Mouse (Mus musculus): ENCODE data around the gene Zfp978.

- no peak for TF ChIP-seq POLR2A (IDR thresholded peaks at IDR 0.05; ENCODE audit: control insufficient read depth, extremely low read depth, insufficient read depth, low read length, poor library complexity)
- no peak for TF ChIP-seq CTCF (IDR thresholded peaks at IDR 0.05; ENCODE audit: borderline replicate concordance, control insufficient read depth, extremely low read depth, insufficient read depth, low read length, poor library complexity)
Measured at GRCm38 (mm10) chr4:147423140-147423539, 62.0 kb downstream of the Zfp978 start.

Data from thymus, adult 2 months (tissue).